Comparison of ENCODE assay signal across 9 mouse cellular contexts in genomic region chr10:24777916-24778642, GRCm38 (mm10).
DNase-seq lines count a peak whose midpoint lies in the region; ATAC-seq lines count a peak whose summit lies in the region.
"Had no signal": no experiment of that assay in that cellular context is flagged by ENCODE, and none has a peak within 500 bp of the region (broad histone marks: within the 10 kb centered on the region; RNA-seq: fewer than 3 reads in every experiment).

No protein-coding gene starts in this region.

- no peak for ATAC-seq in heart, embryonic 14.5 days (ENCODE audit: insufficient number of reproducible peaks, insufficient read depth, low FRiP score, low read depth)
- ATAC-seq in erythroblast, adult 5-6 weeks (replicated peaks; ENCODE audit: low FRiP score, poor library complexity, severe bottlenecking): no peak
- no peak for ATAC-seq in midbrain, embryonic 14.5 days (ENCODE audit: low FRiP score, low TSS enrichment)

- peak overlapping the region in 1 of 2 experiments; percentile 47; a peak in 3 of 4 replicates for H3K27ac ChIP-seq in heart, embryonic 14.5 days (replicated peaks in 1 of 2; ENCODE audit: control insufficient read depth in 1 of 2, insufficient read depth in 1 of 2, low read depth in 2 of 2, low read length in 2 of 2)
- peak overlapping the region; percentile 70 for H3K27ac ChIP-seq in limb, embryonic 10.5 days
- H3K27ac ChIP-seq in hindbrain, embryonic 10.5 days: no peak overlapping the region
- H3K27ac ChIP-seq in midbrain, embryonic 14.5 days (replicated peaks; ENCODE audit: low read depth, low read length): no peak overlapping the region

- 74% methylated on average over 14 of the region's 14 CpGs for WGBS in heart, embryonic 14.5 days
- 49% methylated on average over 14 of the region's 14 CpGs for WGBS in limb, embryonic 10.5 days
- 82% methylated on average over 14 of the region's 14 CpGs for WGBS in hindbrain, embryonic 10.5 days
- 89% methylated on average over 14 of the region's 14 CpGs for WGBS in midbrain, embryonic 14.5 days

- no peak overlapping the region for H3K4me3 ChIP-seq in heart, embryonic 14.5 days (ENCODE audit: control insufficient read depth in 1 of 2, insufficient read depth in 1 of 2, low read depth in 1 of 2, low read length in 2 of 2)
- H3K4me3 ChIP-seq in limb, embryonic 10.5 days: peak overlapping the region; percentile 35
- H3K4me3 ChIP-seq in hindbrain, embryonic 10.5 days: no peak overlapping the region
- no peak overlapping the region for H3K4me3 ChIP-seq in midbrain, embryonic 14.5 days (replicated peaks; ENCODE audit: low read depth, low read length)
- H3K4me3 ChIP-seq: erythroblast, embryonic 14.5 days had no signal

- H3K9me3 ChIP-seq in heart, embryonic 14.5 days (ENCODE audit: control insufficient read depth, low read length): no peaks in the 10 kb centered on the region
- no peaks in the 10 kb centered on the region for H3K9me3 ChIP-seq in limb, embryonic 10.5 days (replicated peaks)
- no peaks in the 10 kb centered on the region for H3K9me3 ChIP-seq in hindbrain, embryonic 10.5 days
- no peaks in the 10 kb centered on the region for H3K9me3 ChIP-seq in midbrain, embryonic 14.5 days (ENCODE audit: control insufficient read depth, low read length)

- DNase-seq in urinary bladder, postnatal 25 days (ENCODE audit: low spot score): peak; percentile 34
- DNase-seq in urinary bladder, adult 2 months (ENCODE audit: low spot score): no peak
- DNase-seq in limb, embryonic 10.5 days (ENCODE audit: low spot score): peak; percentile 38
- no peak for DNase-seq in right cerebral cortex, adult 18-20 months
- DNase-seq in hindbrain, embryonic 10.5 days (ENCODE audit: low spot score): no peak
- no peak for DNase-seq in midbrain, embryonic 14.5 days

- peak overlapping the region; percentile 29; the same call in 1 of the 2 replicates for H3K4me2 ChIP-seq in heart, embryonic 14.5 days (ENCODE audit: low read length)
- no peak overlapping the region for H3K4me2 ChIP-seq in midbrain, embryonic 14.5 days (ENCODE audit: low read length)

- no peaks in the 10 kb centered on the region; a peak in 1 of 4 replicates for H3K4me1 ChIP-seq in heart, embryonic 14.5 days (ENCODE audit: control insufficient read depth in 2 of 2, insufficient read depth in 2 of 2, low read length in 2 of 2)
- peaks cover 22% of the 10 kb centered on the region for H3K4me1 ChIP-seq in limb, embryonic 10.5 days
- no peaks in the 10 kb centered on the region for H3K4me1 ChIP-seq in hindbrain, embryonic 10.5 days (replicated peaks)
- H3K4me1 ChIP-seq in midbrain, embryonic 14.5 days (ENCODE audit: control insufficient read depth, insufficient read depth, low read length): no peaks in the 10 kb centered on the region

- H3K9ac ChIP-seq in heart, embryonic 14.5 days (ENCODE audit: low read length): no peak overlapping the region
- H3K9ac ChIP-seq in midbrain, embryonic 14.5 days (replicated peaks; ENCODE audit: low read length): no peak overlapping the region

- H3K36me3 ChIP-seq in heart, embryonic 14.5 days (ENCODE audit: control insufficient read depth, insufficient read depth, low read length): no peaks in the 10 kb centered on the region
- no peaks in the 10 kb centered on the region for H3K36me3 ChIP-seq in limb, embryonic 10.5 days
- no peaks in the 10 kb centered on the region for H3K36me3 ChIP-seq in hindbrain, embryonic 10.5 days
- no peaks in the 10 kb centered on the region for H3K36me3 ChIP-seq in midbrain, embryonic 14.5 days (ENCODE audit: control insufficient read depth, insufficient read depth, low read length)

- H3K27me3 ChIP-seq in heart, embryonic 14.5 days (ENCODE audit: control insufficient read depth, insufficient read depth, low read length): no peaks in the 10 kb centered on the region
- no peaks in the 10 kb centered on the region for H3K27me3 ChIP-seq in limb, embryonic 10.5 days (ENCODE audit: low read depth, poor library complexity, severe bottlenecking)
- no peaks in the 10 kb centered on the region for H3K27me3 ChIP-seq in hindbrain, embryonic 10.5 days (ENCODE audit: insufficient read depth, poor library complexity, severe bottlenecking)
- no peaks in the 10 kb centered on the region for H3K27me3 ChIP-seq in midbrain, embryonic 14.5 days (ENCODE audit: control insufficient read depth, insufficient read depth, low read length)

Comparison
In these comparisons a context has a peak if more than half of its experiments do, and no peak if none do; other contexts are left out.
1. DNase-seq: peak in urinary bladder, postnatal 25 days (single experiment) and limb, embryonic 10.5 days (single experiment); none in urinary bladder, adult 2 months (single experiment), right cerebral cortex, adult 18-20 months (single experiment), hindbrain, embryonic 10.5 days (single experiment) and midbrain, embryonic 14.5 days (single experiment).